Mouse (Mus musculus): ENCODE results near the gene Gm49387. TPM values are rescaled to one million over a fixed set of nuclear protein-coding genes. Genes with fewer than 3 reads are reported as not detected.

Gm49387 gene
- total RNA-seq, 4 experiments from 2014 or later = 0.46 to 1.1 (median 0.75) TPM; not detected in 1

- DNase-seq (ENCODE audit: low spot score) = peak; percentile 24
Observed at GRCm38 (mm10) chr14:31531506-31532148, 109.1 kb downstream of the Gm49387 start.

DNA sequence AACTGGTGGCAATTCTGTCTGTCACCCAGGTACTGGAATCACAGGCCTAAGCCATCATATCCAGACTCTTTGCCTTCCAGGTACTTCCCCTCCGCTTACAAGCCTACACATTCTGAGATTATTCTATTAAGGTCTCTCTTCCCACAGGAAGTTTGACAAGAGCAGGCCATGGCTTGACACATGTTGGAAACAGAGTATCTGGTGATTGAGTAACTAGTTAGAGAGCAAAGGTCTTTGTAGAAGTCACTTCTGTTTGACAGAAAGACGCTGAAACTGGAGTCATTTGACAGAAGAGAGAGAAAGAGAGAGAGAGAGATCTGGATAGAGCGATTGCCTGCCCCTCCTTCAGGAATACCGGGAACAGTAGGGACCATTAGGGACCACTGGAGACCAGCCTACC lies 109.8 kb downstream of the Gm49387 start:
- no peak for DNase-seq (ENCODE audit: low spot score)

- no peak for DNase-seq (ENCODE audit: low spot score)
Observed at GRCm38 (mm10) chr14:31525040-31525810, 115.5 kb downstream of the Gm49387 start.

DNA sequence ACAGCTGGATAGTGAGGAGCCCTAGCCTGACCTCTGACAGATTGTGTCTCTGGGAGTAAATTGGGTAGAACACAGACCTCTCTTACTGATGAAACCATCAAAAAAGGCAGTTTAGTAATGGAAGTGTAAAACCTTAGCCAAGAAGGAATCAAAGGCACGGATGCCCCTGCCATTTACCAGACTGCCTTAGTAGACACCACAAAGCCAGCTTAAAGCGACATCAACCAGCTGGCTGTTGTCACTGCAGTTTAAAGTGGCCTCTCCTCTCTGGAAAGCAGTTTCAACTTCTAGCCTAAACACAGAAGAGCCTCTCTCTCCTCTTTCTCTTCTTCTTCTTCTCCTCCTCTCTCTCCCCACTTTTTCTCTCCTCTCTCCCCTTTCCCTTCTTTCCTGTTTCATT lies 119.4 kb downstream of the Gm49387 start:
- DNase-seq (ENCODE audit: low spot score) = no peak

- no peak for DNase-seq (ENCODE audit: low spot score)
Observed at GRCm38 (mm10) chr14:31519165-31519564, 121.5 kb downstream of the Gm49387 start.

DNA sequence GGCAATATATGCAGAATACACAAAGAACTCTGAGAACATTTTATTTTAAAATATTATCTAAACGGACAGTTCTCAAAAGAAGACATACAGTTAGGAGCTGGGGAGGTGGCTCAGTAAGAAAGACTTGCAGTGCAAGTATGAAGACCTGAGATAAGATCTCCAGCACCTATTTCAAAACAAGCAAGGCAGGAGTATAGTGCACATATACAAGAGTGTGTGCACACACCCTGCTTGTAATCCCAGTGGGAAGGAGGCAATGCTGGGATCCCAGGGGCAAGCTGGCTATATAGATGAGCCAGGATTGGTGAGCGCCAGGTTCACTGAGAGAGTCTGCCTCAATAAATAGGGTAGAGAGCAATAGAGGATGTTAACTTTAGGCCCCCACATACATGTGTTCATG lies 124.8 kb downstream of the Gm49387 start:
- DNase-seq (ENCODE audit: low spot score) = no peak

DNA sequence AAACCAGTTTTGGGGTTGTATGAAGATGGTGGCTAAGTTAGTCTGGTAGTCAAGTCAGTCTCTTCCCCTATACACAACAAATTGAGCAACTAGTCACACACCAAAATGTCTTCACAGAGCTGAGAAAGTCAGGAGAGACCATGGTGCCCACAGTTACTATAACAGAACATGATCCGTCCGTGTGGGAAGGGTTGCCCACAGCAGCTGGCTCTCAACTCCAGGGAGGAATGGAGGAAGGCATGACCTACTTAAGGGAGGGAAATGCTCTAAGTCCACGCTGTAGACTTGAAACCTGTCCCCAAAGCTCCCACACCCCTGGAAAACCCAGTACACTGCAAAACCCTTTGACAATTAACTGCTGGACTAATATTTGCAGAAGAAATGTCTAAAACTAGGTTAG lies 130.4 kb downstream of the Gm49387 start:
- no peak for DNase-seq (ENCODE audit: low spot score)

- no peak for DNase-seq (ENCODE audit: low spot score)
Observed at GRCm38 (mm10) chr14:31509911-31510310, 130.8 kb downstream of the Gm49387 start.

GRCm38 (mm10) chr14:31506456-31506855 lies 134.2 kb downstream of the Gm49387 start:
- no peak for DNase-seq (ENCODE audit: low spot score)

DNA sequence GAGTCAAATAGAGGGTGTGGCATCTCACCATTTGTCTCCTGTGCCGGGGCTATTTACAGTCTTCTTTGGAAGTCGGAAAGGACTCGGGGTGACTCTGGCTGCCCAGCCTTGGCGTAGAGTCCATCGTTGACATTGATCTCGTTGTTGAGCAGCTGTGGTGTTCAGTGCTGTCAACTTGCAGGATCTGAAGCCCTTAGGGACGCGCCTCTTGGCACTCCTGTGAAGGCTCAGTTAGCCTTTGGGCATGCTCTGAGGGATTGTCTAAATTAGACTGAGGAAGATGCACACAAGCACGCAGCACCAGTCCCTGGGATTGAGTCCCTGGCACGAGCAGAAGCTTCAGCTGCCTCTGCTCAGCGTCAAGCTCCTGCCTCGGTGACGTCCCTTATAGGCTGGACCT lies 137.3 kb downstream of the Gm49387 start:
- DNase-seq (ENCODE audit: low spot score) = no peak

Other genes starting within 250 kb of the Gm49387 start
- gene Sh3bp5, start 204.8 kb downstream of the Gm49387 start, total RNA-seq (2022) = 10 to 100 TPM; 38.6 to 50.6 (median 50.1) TPM
- gene Eaf1, start 146.5 kb downstream of the Gm49387 start, total RNA-seq (2022) = 10 to 100 TPM; 10.4 to 15.2 (median 11.9) TPM
- 10 to 100 TPM in 3 of 4 experiments, 1 to 10 TPM in 1; 8.2 to 11.8 (median 10.6) TPM for gene Mettl6, start 145.8 kb downstream of the Gm49387 start, total RNA-seq (2022)
- 10 to 100 TPM in 2 of 4 experiments, 1 to 10 TPM in 2; 6.1 to 16.6 (median 11.6) TPM for gene Colq, start 49.5 kb downstream of the Gm49387 start, total RNA-seq (2022)
- 10 to 100 TPM in 3 of 4 experiments, 1 to 10 TPM in 1; 9.4 to 10.5 (median 10.4) TPM for gene Btd, start 150 bp upstream of the Gm49387 start, total RNA-seq (2022)
- 10 to 100 TPM; 12.2 to 14.6 (median 14.0) TPM for gene Hacl1, start 408 bp upstream of the Gm49387 start, total RNA-seq (2022)
- gene Ankrd28, start 189.8 kb upstream of the Gm49387 start, total RNA-seq (2022) = 10 to 100 TPM; 25.0 to 34.2 (median 29.3) TPM

All from heart, adult 8-10 months (tissue).